Mouse (Mus musculus) megakaryocyte, embryonic 14.5 days (primary cell): ENCODE results near the gene Themis.

Experiments
- FLI1 ChIP-seq: IDR thresholded peaks from 2 replicates; pipeline ENCODE4 v1.6.1; 2012; ENCODE audit warnings: low read length, inconsistent platforms, mixed read lengths
- GATA1 ChIP-seq: IDR thresholded peaks from 3 replicates; pipeline ENCODE4 v1.6.1; 2012; ENCODE audit warnings: mixed read lengths, low read length, inconsistent platforms, borderline replicate concordance

GRCm38 (mm10) chr10:28649109-28649899 lies 18.9 kb upstream of the Themis start:
- no peak for TF ChIP-seq GATA1
- TF ChIP-seq FLI1, result no peak
